Comparison of ENCODE assay signal across 11 mouse cellular contexts in the genomic region with DNA sequence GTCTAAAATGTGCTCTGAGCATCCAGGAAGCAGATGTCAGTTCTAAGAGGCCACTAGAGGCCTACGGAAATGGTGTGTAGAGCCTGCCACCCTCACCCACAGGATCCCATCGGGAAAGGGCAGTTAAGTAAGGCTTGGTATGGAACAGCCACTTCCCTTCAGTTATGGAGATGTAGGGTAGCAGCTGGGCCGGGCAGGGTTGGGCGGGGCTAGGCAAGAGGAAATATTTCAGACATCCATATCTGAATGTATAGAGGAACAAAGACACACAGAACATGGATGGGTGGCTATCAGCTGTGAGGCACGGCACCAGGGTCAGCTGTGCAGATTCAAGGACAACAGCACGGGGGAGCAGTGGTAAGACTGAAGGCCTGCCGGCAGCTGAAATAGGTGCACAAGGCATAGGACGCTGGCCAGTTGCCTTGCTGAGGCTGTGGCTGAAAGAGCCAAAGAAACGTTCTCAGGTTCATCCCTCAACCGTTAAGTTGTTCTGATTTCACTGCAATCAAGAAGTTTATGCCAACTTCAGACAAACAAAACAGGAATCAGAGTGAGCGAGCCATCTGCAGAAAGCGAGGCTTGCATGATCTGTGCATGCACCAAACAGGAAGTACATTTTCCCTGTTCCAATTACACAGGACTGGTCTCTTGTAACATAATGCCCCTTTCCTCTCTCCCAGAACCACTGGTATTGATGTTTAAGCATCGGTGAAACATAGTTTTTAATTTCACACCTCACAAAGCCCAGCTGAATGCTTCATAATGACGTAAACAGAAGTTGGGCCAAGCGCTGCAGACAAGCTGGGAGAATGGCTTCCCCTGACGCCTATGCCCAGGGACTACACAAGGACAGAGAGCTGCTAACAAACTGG. TPM values are rescaled to one million over a fixed set of nuclear protein-coding genes. Genes with fewer than 3 reads are reported as not detected.
DNase-seq lines count a peak whose midpoint lies in the region; ATAC-seq and TF ChIP-seq lines count a peak whose summit lies in the region.
"Had no signal": no experiment of that assay in that cellular context is flagged by ENCODE, and none has a peak within 500 bp of the region (broad histone marks: within the 10 kb centered on the region; RNA-seq: fewer than 3 reads in every experiment).

No protein-coding gene starts in this region.

- H3K27ac ChIP-seq in kidney, embryonic 14.5 days (ENCODE audit: low read depth, low read length), result peak overlapping the region; percentile 37; the same call in 1 of the 2 replicates
- no peak overlapping the region for H3K27ac ChIP-seq in limb, embryonic 14.5 days (replicated peaks; ENCODE audit: low read depth, low read length)
- H3K27ac ChIP-seq: forebrain, embryonic 15.5 days had no signal

- WGBS in kidney, embryonic 14.5 days, result 41% methylated on average over 16 of the region's 16 CpGs
- WGBS in limb, embryonic 14.5 days, result 49% methylated on average over 16 of the region's 16 CpGs

- no peaks in the 10 kb centered on the region for H3K36me3 ChIP-seq in kidney, embryonic 14.5 days (ENCODE audit: control insufficient read depth, insufficient read depth, low read length)
- no peaks in the 10 kb centered on the region for H3K36me3 ChIP-seq in limb, embryonic 14.5 days (ENCODE audit: control insufficient read depth, insufficient read depth, low read length)
- H3K36me3 ChIP-seq: forebrain, embryonic 15.5 days; G1E had no signal

- no peak overlapping the region for H3K9ac ChIP-seq in kidney, embryonic 14.5 days (ENCODE audit: low read depth, low read length)
- H3K9ac ChIP-seq in limb, embryonic 14.5 days (ENCODE audit: low read depth, low read length, severe bottlenecking), result no peak overlapping the region
- H3K9ac ChIP-seq: forebrain, embryonic 15.5 days had no signal

- TF ChIP-seq POLR2A in limb, embryonic 14.5 days (IDR thresholded peaks at IDR 0.05; ENCODE audit: borderline replicate concordance, extremely low read depth, insufficient read depth, insufficient read length), result no peak

- ATAC-seq in kidney, embryonic 14.5 days (ENCODE audit: low FRiP score, low TSS enrichment), result peak; percentile 40; the same call in 1 of the 2 replicates
- ATAC-seq in limb, embryonic 14.5 days (ENCODE audit: low FRiP score, low read depth), result peak; percentile 77
- ATAC-seq: forebrain, embryonic 15.5 days had no signal

- no peaks in the 10 kb centered on the region for H3K9me3 ChIP-seq in kidney, embryonic 14.5 days (ENCODE audit: control insufficient read depth, low read length)
- no peaks in the 10 kb centered on the region for H3K9me3 ChIP-seq in limb, embryonic 14.5 days (ENCODE audit: control insufficient read depth, low read length)
- H3K9me3 ChIP-seq: forebrain, embryonic 15.5 days; G1E had no signal

- H3K4me3 ChIP-seq in kidney, embryonic 14.5 days (ENCODE audit: low read length), result no peak overlapping the region
- no peak overlapping the region for H3K4me3 ChIP-seq in limb, embryonic 14.5 days (replicated peaks; ENCODE audit: low read length)
- H3K4me3 ChIP-seq: forebrain, embryonic 15.5 days had no signal

- no peak overlapping the region for H3K4me2 ChIP-seq in kidney, embryonic 14.5 days (replicated peaks; ENCODE audit: low read depth, low read length)
- H3K4me2 ChIP-seq in limb, embryonic 14.5 days (replicated peaks; ENCODE audit: low read depth, low read length, severe bottlenecking), result no peak overlapping the region
- H3K4me2 ChIP-seq: forebrain, embryonic 15.5 days had no signal

- no peak for DNase-seq in kidney, adult 8-10 months
- peak; percentile 23 for DNase-seq in ZHBTc4 (ENCODE audit: low read depth, low spot score)
- peak; percentile 45 for DNase-seq in adrenal gland, postnatal 14 days
- DNase-seq in limb, embryonic 14.5 days (ENCODE audit: low spot score), result peak; percentile 38
- no peak for DNase-seq in frontal cortex, postnatal 10 days (ENCODE audit: low spot score in 2 of 2)
- DNase-seq in layer of hippocampus, adult 9-11 months, result no peak
- DNase-seq in layer of hippocampus, postnatal 36 days, result no peak
- DNase-seq: kidney, adult 18-20 months had no signal

- no peaks in the 10 kb centered on the region for H3K27me3 ChIP-seq in kidney, embryonic 14.5 days (ENCODE audit: control insufficient read depth, insufficient read depth, low read length)
- H3K27me3 ChIP-seq in limb, embryonic 14.5 days (ENCODE audit: control insufficient read depth, insufficient read depth, low read length), result no peaks in the 10 kb centered on the region
- H3K27me3 ChIP-seq: forebrain, embryonic 15.5 days had no signal

- H3K4me1 ChIP-seq in kidney, embryonic 14.5 days (ENCODE audit: control insufficient read depth, insufficient read depth, low read length), result 0 out of 2 replicates have a peak, but pooled peaks cover 4% of the 10 kb centered on the region
- peaks cover 19% of the 10 kb centered on the region for H3K4me1 ChIP-seq in limb, embryonic 14.5 days (ENCODE audit: control insufficient read depth, insufficient read depth, low read length)
- H3K4me1 ChIP-seq: forebrain, embryonic 15.5 days had no signal

RNA-seq across cellular contexts. Expression of gene Shisa2, which starts 22.0 kb away (rescaled TPM):
- 19.0 and 24.6 TPM in 2 replicates for polyA plus RNA-seq in kidney, embryonic 14.5 days (2014; fragmentation: Nextera tagmentation; extraction: Ambion mirVana)
- total RNA-seq in adrenal gland, postnatal 14 days (2021), result 2.4 and 2.8 TPM in 2 replicates
- polyA plus RNA-seq in limb, embryonic 14.5 days (2012; rRNA removed), result 42.7 and 68.2 TPM in 2 replicates
- polyA plus RNA-seq in limb, embryonic 14.5 days (2014; fragmentation: Nextera tagmentation; extraction: Ambion mirVana), result 43.8 and 52.3 TPM in 2 replicates
- 1 to 10 TPM; 3.3 to 3.5 TPM for total RNA-seq in layer of hippocampus, postnatal 36 days (2021)

RNA-seq across cellular contexts. Expression of gene Cdadc1, which starts 49.3 kb away (rescaled TPM):
- polyA plus RNA-seq in kidney, embryonic 14.5 days (2014; fragmentation: Nextera tagmentation; extraction: Ambion mirVana), result 25.7 and 35.5 TPM in 2 replicates
- 56.4 and 70.4 TPM in 2 replicates for total RNA-seq in adrenal gland, postnatal 14 days (2021)
- polyA plus RNA-seq in limb, embryonic 14.5 days (2012; rRNA removed), result 14.9 and 16.2 TPM in 2 replicates
- polyA plus RNA-seq in limb, embryonic 14.5 days (2014; fragmentation: Nextera tagmentation; extraction: Ambion mirVana), result 31.5 and 35.6 TPM in 2 replicates
- 10 to 100 TPM; 67.1 to 81.0 TPM for total RNA-seq in layer of hippocampus, postnatal 36 days (2021)

Comparison
In these comparisons a context has a peak if more than half of its experiments do, and no peak if none do; other contexts are left out.
1. DNase-seq: peak in ZHBTc4 (single experiment), adrenal gland, postnatal 14 days (single experiment) and limb, embryonic 14.5 days (single experiment); none in kidney, adult 8-10 months (0 of 2), frontal cortex, postnatal 10 days (0 of 2), layer of hippocampus, adult 9-11 months (single experiment) and layer of hippocampus, postnatal 36 days (0 of 2).